Mouse (Mus musculus): Measurements from ENCODE around the gene Gpr25.

- TF ChIP-seq POLR2A (IDR thresholded peaks at IDR 0.05; ENCODE audit: insufficient read depth, low read depth, low read length) (no peak), CTCF (IDR thresholded peaks at IDR 0.05; ENCODE audit: insufficient read depth, low read depth, low read length) (no peak)
Measured at GRCm38 (mm10) chr1:136232285-136232926, 28.3 kb downstream of the Gpr25 start.

All from olfactory bulb, adult 2 months (tissue).